Mouse (Mus musculus) thymus, adult 2 months (tissue): ENCODE data around the gene Pip4k2a. TPM values are rescaled to one million over a fixed set of nuclear protein-coding genes. Genes with fewer than 3 reads are reported as not detected.

Experiments
- DNase-seq: peaks from one replicate; pipeline ENCODE4 v3.0.0; 2021
- H3K27ac ChIP-seq: fragments of 200-500 bp; 2 replicates; pipeline ENCODE4 v1.5.1; 2012; ENCODE audit warnings: low read length, control low read depth; ENCODE audit not compliant: control insufficient read depth, insufficient read depth
- H3K27me3 ChIP-seq: fragments of 200-500 bp; 2 replicates; pipeline ENCODE4 v1.6.1; 2012; ENCODE audit warnings: mild to moderate bottlenecking, low read length, moderate library complexity, mixed read lengths; ENCODE audit not compliant: control insufficient read depth, insufficient read depth
- H3K36me3 ChIP-seq: fragments of 200-500 bp; 2 replicates; pipeline ENCODE4 v1.6.1; 2012; ENCODE audit warnings: mild to moderate bottlenecking, low read length, moderate library complexity; ENCODE audit not compliant: control insufficient read depth, insufficient read depth
- H3K4me1 ChIP-seq: fragments of 200-500 bp; replicated peaks from 2 replicates; pipeline ENCODE4 v1.6.1; 2012; ENCODE audit warnings: low read length; ENCODE audit not compliant: control insufficient read depth, insufficient read depth
- H3K4me3 ChIP-seq: fragments of 200-500 bp; 2 replicates; pipeline ENCODE4 v1.5.1; 2012; ENCODE audit warnings: mild to moderate bottlenecking, low read length, control low read depth, moderate library complexity; ENCODE audit not compliant: control insufficient read depth, insufficient read depth
- CTCF ChIP-seq: fragments of 200-500 bp; IDR thresholded peaks from 2 replicates; pipeline ENCODE4 v1.5.1; 2012; ENCODE audit warnings: mild to moderate bottlenecking, control low read depth, low read length, moderate library complexity, borderline replicate concordance; ENCODE audit not compliant: control insufficient read depth, poor library complexity, insufficient read depth; ENCODE audit errors: extremely low read depth
- POLR2A ChIP-seq: fragments of 200-500 bp; IDR thresholded peaks from 2 replicates; pipeline ENCODE4 v1.6.1; 2012; ENCODE audit warnings: mild to moderate bottlenecking, low read length, control low read depth, moderate library complexity; ENCODE audit not compliant: control insufficient read depth, poor library complexity, insufficient read depth; ENCODE audit errors: extremely low read depth
- WGBS: fragments of 180-500 bp; shearing (Covaris S2); methylation state at CpG from one replicate; pipeline ENCODE4 v1.1.7; 2018; 5-methylcytosine and 5-hydroxymethylcytosine counted together
- polyA plus RNA-seq: library from polyadenylated mRNA; depleted of rRNA; stranded (reverse); fragments of >200 nt; gene quantifications from 2 replicates; pipeline ENCODE4 v1.2.3, GENCODE M21; 2012; rRNA removed

The Pip4k2a gene
- polyA plus RNA-seq, 1 experiment: 61.2 TPM

- Histone ChIP-seq H3K27ac (no peak overlapping the region), H3K4me1 (no peaks in the 10 kb centered on the region), H3K27me3 (peaks cover 2% of the 10 kb centered on the region; the same call in 1 of the 2 replicates), H3K36me3 (no peaks in the 10 kb centered on the region), H3K4me3 (no peak overlapping the region)
- WGBS: 89% methylated on average over 4 of the region's 4 CpGs
- DNase-seq: no peak
- no peak for TF ChIP-seq CTCF
- no peak for TF ChIP-seq POLR2A
Observed at GRCm38 (mm10) chr2:18794261-18794660, 203.7 kb downstream of the Pip4k2a start.

Other genes starting within 250 kb of the Pip4k2a start
- gene 4930426L09Rik, start 217 bp upstream of the Pip4k2a start, polyA plus RNA-seq: 2.0 and 2.8 TPM in 2 replicates
- 0.05 and 0.11 TPM in 2 replicates for gene Armc3, start 201.2 kb upstream of the Pip4k2a start, polyA plus RNA-seq